Mouse (Mus musculus) naive thymus-derived CD4-positive, alpha-beta T cell, adult 2 months (primary cell): ENCODE data around the gene Sh2b3.

Experiments used
- DNase-seq: peaks from one replicate; pipeline ENCODE4 v3.0.0-alpha.2; 2011; ENCODE audit warnings: low read depth

Sh2b3 gene

DNA sequence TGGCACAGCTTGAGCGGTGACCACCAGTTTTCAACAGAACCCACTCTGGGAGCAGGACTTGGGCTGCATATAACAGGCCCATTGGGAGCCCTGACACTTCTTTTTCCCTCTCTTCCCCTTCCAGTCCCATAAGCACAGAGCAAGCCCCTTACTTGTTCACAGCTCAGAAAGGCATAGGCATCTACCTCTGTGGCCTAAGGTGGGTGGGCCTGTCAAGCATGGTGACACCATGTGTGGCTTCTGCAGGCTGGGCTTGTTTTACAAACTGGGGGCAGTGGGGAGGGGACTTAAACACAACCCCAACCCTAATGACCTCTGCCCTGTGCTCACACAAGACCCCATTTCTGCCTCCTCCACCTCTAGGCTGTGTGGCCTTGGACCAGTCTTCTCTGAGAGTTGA lies 13.8 kb downstream of the Sh2b3 start:
- DNase-seq, result no peak

DNA sequence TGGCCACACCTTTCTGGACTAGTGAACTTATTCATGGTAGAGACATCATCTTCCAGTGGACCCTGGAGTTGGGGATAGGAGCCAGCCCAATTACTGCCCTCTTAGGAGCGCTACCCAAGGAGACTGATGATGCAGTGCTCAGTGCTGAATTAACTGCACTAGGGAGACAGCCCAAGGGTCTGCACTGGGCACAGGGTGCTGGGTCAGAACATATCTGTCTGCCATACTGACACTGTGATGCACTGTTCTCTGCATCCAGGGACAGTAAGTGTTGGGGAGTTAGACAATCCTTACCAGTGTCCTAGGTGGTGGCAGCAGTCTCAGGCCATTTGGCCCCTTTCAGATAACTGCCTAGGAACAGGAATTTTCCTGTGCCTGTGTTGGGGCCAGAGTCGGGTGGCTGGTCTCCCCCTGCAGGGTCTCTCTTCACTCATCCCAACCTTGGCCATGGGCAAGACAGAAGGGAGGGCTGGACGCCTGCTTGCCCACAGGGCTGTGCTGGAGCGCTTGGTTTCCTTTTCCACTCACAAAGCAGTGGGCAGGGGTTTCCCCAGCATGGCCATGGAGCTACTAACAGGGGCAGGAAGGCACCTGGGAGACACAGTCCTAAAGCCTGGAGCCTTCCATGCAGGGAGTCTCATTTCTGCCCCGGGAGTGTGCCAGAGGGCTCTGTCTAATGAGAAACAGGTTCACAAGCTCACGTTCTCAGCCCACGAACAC lies 14.5 kb downstream of the Sh2b3 start:
- no peak for DNase-seq

DNA sequence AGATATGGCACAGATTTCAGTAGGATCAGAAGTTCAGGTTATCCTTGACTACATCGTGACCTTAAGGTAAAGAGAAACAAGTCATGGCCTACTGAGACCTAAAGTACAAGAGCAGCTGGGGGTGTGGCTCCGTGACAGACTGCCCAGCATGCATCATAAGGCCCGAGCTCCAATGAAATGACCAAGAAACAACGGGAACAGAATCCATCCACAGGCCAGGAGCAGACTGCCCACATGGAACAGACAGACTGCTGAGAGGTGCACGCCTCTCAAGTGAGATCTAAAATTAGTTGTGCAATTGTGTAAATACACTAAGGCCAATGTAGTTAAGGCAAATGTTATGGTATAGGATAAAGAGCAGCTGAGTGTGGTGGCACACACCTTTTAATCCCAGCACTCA lies 15.9 kb downstream of the Sh2b3 start:
- no peak for DNase-seq

DNA sequence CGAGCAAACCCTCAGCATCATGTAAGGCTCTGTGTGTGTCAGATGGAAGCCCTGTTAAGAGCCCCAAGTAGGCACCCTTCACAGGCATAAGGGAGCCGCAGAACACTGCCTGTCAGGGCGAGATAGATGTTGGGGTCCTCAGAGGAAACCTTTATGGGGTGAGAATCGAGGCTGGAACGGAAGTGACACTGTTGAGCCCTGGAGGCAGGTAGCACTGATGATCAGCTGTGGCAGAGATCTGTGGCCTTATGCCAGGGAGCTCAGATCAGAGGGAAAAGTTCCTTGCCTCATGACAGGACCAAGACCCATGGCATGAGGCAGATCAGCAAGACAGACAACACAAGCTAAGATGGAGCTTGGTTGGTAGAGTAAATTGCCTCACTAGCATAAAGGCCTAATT lies 16.3 kb downstream of the Sh2b3 start:
- DNase-seq, result no peak

DNA sequence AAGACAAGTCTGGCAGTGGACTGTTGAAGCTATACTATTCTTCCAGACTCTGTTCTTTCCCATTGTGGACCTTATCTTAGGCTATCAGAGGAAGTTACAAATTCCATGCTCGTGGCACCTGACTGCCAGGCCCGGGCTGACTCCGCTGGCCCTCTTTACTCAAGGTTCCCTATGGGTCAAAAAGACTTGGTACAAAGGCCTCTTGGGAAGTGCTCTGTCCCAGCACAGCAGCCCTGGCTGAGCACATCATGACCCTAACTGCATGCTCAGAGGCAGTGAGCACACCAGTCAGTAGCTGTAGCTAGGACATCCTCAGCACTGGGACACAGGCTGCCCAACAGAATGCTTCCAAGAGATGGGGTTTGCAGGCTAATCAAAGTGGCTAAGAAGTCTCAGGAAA lies 16.8 kb downstream of the Sh2b3 start:
- no peak for DNase-seq

DNA sequence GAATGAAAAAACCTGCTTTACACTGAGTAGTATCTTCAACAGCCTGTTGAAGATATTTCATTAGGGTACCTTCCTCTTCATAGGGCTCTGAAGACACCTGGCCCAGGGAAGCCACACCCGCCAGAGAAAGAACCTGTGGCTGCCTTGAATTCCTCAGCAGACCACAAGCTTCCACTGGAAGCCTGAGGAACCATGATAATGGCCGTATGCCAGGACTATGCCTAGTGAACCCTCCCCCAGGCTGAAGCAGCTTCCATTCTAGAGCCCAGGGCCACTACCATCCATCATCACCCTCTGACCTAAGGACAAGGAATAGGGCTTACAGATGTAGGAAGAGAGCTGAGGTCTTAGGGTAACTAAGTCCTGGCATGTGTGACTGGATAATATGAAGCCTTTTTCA lies 17.3 kb downstream of the Sh2b3 start:
- DNase-seq, result no peak

DNA sequence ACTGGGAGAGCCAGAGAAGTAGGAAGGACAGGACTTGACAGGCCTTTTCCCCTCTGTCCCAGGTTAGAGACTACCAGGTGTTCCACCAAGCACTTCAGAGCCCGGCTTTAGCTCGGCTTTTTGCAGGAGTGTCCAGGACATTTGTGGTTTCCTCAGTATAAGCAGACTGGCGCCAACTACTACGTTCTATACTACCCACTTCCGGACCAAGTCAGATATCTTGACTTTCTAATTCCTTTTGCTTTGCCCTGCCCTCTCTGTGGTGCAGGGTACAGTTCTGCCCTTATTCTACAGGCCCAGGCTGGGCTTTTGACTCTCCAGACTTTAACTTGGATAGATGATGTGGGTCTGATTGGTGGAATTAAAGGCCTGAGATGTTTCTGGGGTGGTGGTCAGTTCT lies 17.9 kb downstream of the Sh2b3 start:
- DNase-seq, result no peak

DNA sequence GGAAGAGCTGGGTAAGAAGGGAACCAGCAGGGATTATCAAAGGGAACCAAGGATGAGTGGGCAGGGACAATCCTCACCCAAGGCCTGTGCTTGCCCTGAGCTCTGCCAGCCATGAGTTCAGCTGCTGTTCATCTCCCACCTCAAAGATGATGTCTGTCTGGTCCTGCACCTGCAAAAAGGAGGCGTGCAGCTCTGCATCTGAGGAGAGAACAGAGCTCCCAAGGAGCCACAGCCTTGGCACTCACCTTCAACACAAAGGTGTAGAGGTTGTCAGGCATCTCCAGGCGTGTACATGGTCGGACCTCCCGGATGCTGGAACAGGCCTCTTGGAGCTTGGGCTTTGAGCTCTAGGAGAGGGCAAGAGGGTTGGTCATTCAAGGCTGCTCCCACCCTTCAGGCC lies 18.6 kb downstream of the Sh2b3 start:
- no peak for DNase-seq

DNA sequence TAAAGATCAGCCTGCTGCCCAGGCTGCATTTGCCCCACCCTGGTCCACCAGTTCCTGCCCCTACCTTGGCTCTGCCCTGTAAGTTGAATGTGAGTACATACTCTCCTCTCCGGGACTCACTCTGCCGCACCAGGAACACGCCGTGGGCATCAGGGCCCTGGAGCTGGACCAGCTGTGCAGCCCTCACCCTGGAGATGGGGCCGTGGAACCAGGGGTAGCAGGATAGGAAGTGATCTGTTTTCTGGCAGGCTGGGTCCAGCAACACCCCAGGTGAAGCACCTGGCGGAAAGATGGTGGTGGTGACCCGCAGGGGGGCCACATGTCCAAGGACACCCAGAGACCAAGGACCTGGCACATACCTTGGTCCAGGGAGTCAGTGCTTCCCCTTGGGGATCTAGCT lies 19.0 kb downstream of the Sh2b3 start:
- no peak for DNase-seq

DNA sequence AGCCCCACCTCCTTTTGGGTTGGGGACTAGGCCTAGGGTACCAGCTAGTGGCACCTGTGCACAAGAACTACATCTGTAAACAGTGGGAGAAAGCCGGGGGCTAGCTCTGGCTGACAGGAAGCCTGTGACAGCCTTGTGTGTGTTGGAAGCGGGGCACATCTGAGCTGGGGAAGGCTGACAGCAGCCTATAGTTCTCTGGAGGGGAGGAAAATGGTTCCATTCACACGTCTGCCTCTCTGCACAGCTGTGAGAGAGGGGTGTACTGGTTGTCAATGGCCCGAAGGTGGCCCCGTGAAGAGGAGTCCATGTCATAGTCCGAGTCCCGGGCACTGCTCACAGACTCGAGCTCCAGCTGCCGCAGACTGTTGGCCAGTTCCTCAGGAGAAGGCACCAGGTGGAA lies 19.9 kb downstream of the Sh2b3 start:
- no peak for DNase-seq

DNA sequence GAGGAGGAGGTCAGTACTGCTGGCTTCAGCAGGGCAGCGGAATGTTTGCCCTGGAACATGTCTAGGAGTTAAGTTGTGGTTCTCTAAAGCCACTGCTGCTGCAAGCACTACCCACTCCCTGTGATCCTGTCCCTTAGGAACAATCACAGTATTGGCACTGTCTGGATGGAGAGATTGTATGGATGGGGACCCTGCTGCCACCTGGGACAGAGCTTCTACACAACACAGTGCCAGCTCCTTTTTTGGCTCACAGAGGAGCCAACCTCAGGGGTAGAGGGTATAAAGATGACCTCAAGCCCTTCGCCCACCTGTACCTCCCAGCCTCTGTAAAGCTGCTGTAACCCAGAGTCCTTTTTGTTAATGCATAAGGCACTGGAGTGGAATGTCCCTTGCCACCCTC lies 20.8 kb downstream of the Sh2b3 start:
- no peak for DNase-seq

DNA sequence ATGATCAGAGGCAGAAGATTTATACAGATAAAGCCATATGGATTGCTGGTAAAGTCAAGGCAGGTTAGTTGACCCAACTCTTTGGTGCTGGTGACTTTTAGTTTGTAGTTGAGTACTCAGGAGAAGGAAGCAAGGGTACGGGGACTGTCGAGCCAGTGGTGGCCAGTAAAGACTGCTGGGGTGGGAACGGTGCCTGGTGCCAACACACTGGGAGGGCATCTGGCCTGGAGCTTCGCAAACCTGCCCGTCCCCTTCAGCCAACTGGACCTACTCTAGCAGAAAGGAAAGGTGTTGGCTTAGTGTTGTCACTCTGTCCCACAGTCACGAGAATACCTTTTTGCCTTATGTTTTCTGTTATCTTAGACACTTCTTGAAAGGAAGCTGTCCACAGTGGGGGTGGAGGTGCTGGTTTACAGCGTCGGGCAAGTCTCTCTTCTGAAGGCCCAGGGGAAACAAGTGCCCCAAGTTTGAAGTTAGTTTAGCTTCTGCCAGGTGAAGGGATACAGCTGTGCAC lies 21.5 kb downstream of the Sh2b3 start:
- no peak for DNase-seq

DNA sequence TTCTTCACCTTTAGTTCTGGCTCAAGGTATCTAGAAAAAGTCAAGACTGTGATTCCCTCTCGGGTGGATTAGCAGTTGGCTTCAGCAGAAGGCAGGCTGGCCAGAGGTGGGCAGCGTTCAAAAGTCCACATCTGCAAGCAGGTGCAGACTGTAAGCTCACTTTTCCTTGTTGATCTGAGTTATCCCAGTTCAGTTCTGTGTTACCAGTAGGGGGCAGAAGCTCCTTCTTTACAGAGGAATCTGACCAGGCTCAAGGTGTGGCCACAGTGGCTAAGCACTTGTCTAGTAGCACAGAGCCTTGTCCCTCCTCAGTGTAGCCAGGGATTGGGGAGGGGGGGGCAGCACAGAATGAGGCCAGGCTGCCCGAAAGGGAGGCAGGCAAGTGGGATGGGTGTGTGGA lies 22.4 kb downstream of the Sh2b3 start:
- peak; percentile 59 for DNase-seq

DNA sequence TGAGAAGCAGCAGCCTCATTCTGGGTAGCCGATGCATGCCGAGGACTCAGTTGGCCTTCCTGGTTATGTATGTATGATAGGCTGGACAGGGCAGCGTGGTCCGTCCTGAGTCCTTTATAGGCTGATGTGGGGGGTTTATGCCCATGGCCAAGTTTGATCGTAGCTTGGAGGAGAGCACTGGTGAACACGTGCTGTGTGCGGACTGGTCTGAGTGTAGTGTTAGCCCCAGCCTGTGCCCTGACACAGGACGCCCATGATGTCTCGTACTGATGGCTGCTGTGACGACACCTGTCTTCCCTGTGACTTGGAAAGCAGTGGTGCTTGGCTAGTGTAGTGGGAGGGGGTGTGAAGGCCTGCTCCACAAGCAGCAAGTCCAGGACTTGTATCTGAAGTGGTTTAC lies 23.7 kb downstream of the Sh2b3 start:
- no peak for DNase-seq

DNA sequence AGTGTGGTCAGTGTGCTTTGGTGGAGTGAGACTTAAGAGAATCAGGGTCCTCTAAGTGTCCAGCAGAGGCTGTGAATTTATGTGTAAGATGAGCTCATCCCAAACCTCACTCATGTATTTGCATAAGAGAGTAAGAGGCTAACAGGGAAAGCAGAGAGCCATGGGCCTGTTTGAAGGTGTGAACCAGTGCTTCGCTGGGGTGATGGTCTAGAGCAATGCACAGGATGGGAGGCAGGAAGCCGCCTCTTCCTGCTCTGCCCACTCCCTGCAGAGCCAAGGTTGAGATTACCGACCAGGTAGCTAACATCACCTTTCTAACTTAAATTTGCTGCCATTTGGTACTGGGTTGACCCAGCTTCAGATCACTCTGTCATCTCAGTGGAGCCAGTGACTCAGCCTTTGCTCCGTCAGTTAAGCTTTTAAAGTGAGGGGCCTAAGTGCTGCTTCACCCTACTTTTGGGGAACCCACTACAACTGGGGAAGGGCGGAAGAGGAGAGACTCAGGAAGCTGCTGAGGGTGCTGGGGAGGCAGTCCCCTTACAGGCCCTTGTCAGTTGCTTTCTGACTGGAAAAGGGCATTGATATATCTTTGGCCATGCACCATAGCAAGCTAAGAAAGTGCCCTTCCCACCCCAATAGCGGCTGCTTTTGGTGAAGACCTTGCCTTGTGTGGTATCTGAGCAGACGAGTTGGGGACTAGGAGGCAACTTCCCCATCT lies 24.8 kb downstream of the Sh2b3 start:
- peak; percentile 53 for DNase-seq

DNA sequence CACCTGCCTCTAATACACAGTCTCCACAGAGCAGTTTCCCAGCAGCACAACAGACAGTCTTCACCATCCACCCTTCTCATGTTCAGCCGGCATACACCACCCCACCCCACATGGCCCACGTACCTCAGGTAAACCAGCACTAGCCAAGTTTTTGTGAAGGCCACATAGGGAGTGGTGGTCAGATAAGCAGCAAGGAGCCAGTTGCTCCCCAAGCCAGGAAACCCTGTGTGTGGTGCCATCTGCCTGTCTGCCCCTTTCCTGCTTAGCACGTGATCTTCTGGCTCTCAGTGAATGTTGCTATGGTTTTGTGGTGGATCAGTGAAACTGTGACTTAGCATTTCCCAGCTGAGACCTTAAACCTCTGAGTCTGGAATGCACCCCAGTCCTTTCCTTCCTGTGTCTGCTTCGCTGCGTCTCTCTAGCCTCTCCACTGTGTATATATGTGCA lies 25.9 kb downstream of the Sh2b3 start:
- peak; percentile 46 for DNase-seq

DNA sequence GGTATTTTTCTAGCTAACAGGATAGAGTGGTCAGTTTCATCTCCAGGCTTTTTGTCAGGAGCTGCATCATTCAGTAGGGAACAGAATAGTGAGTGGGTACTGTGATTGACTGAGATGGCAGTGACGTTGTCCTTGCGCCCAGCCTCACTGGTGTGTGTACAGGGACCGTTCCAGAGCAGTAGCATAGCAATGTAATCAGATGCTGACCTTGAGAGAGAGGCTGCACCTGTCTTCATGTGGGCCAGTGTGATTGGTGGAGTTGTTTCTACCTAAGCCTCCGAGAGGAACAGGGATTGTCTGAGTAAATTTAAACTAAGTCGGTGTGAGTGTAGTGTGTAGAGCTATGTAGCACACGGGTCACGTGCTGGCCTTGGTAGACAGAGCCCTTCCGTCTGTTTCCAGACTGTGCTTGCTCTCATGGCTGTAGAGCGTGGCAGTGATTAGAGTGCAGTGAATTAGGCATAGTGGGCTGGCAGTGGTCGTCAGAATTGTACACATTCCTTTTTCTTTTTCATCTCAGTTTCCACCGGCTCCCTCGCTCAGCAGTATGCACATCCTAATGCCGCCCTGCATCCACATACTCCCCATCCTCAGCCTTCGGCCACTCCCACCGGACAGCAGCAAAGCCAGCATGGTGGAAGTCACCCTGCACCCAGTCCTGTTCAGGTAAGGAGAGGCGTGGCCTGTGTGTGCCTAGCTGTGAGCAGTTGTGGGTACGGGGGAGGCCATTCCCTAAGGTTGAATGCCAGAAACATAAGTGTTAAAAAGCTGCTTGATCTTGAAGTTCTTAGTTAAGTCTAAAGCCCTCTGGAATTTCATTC lies 26.9 kb downstream of the Sh2b3 start:
- DNase-seq, result no peak

DNA sequence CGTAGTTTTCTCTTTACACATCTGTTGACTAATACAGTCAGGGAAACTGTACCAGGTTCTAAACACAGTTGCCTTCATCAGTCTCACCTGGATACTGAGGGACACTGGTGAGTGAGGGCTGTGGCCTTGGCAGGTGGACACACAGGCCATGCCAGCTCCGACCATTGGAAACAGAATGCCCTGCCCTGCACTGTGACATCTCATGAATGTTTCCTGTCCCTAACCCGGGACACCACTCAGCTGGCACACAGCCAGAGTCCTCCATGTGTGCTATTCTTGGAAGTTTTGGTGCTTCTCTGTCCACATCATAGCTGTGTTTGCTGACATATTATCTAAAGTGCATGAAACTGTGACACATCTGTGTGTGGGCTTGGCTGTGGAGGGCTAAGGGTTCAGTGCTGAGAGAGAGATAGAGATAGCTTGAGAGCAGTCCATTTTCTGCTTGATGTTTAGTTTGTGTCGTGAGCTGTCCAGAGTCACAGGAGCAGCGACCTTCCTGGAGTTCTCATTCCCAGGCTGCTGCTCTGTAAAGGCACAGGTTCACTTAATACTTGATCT lies 27.7 kb downstream of the Sh2b3 start:
- no peak for DNase-seq

DNA sequence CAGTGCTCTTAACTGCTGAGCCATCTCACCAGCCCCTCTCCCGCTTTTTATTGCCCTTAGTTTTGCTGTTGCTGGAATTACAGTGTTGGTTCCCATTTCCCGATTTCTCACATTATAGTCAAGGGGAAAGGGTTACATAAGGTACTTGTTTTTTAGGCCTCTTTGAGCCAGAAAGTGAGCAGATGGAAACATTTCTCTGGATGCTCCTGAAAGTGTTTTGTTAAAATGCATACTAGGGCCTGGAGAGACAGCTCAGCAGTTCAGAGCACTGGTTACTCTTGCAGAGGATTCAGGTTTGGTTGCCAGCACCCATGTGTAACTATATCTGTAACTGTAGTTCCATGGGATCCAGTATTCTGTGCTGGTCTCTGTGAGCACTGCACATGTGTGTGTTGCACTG lies 29.2 kb downstream of the Sh2b3 start:
- no peak for DNase-seq

DNA sequence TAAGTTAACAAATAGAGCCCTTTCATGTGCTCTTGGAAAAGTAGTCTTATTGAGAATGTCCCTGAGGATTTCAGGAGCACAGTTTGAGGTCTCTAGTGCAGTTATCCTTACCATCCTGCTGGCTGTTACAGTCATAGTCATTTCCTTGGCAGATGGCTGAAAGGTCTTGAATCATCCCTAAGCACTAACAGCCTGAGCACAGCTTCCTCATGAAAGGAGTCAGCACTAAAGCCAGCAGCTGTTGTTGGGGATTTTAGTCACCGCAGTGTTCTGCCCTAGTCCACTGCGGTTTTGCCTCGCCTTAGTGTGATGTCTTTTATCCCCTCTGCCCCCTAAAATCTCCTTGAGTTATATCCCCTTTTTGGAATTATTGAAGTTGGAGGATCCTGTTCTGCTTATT lies 30.3 kb downstream of the Sh2b3 start:
- no peak for DNase-seq

DNA sequence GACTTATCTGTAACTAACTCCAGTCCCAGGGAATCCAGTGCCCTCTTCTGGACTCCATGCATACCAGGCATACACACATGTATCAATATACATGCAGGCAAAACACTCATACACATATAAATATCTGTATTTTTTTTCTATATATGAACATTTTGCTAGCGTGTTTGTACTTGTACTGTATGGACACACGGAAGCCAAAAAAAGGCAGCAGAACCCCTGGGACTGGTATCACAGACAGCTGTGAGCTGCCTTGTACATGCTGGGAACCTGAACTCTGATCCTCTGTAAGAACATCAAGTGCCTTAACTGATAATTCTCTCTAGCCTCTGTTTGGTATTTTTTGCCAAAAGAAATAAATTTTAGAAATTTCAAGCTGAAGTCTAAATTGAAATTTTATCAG lies 39.0 kb downstream of the Sh2b3 start:
- no peak for DNase-seq

DNA sequence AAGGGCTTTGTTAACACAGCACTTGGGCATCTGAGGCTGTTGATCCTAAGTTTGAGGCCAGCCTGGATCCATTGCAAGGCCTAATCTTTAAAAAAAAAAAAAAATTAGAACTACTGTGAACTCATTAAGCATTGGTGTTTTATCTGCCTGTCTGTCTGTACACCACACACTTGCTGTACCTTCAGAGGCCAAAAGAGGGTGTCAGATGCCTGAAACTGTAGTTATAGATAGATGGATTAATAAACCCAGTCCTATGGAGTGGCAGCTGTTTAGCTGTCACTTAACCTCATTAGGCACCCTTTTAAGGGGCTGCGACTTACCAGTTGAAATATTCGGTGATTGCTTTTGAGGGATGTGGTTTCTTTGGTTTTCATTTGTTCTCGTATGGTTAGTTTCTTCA lies 41.6 kb downstream of the Sh2b3 start:
- DNase-seq, result peak; percentile 66

DNA sequence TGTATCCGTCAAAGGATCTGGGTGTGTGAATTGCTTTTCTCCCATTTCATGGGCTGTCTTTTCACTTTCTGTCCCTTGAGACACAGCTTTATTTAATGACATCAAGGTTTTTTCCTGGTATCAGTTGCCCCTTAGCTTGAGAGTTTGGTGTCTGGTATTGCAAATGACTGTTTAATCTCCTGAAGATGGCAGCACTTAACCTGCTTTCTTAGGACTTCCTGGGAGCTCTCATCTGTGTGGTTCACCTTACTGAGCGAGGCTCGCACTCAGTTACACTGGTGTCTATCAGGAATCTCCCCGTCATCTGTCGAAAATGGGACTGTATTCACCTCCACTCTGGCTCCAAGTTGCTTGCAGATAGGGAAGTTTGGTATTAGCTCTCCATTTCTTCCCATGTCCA lies 46.4 kb downstream of the Sh2b3 start:
- peak; percentile 54 for DNase-seq
